Mouse (Mus musculus): Measurements from ENCODE around the gene Ghrhr.

Ghrhr gene

DNA sequence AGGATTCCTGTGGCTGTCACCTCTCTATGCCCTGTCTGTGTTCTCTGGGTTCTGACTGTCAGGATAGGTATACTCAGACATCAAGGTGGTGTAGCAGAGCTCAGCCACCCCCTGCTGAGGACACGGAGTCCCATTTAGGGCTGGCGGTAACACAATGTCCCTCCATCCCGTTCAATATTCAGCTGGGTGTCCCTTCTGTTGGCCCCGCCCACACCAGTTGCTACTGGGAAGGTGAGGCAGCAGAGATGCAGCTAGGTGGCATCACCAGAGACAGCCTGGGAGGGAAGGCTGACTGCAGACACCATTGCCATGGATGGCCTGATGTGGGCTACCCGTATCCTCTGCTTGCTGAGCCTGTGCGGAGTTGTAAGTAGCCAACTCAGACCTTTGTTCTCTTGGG is at the start of gene Ghrhr:
Gene Ghrhr, plus strand, starts transcription at position 220 of the 400 bp plus-strand sequence.
- DNase-seq: no peak

DNA sequence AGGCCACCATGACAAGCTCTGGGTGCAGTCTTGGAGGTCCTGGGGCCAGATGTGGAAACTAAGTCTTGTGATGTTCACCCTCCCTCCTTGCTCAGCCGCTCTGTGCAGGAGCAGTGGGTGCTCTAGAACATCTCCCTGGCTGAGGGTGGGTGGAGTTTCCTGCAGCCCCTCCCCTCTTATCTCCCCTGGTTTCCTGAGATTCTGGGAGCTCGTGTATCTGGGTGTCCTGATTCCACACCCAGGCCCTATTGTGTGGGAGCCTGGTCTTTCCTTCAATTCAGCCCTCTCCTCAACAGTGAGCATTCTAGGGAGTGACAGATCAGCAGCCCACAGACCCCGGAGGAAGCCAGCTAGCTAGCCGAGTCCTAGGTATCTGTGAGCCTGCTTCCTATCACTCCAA is 49.8 kb upstream of the Ghrhr start:
- no peak for DNase-seq

DNA sequence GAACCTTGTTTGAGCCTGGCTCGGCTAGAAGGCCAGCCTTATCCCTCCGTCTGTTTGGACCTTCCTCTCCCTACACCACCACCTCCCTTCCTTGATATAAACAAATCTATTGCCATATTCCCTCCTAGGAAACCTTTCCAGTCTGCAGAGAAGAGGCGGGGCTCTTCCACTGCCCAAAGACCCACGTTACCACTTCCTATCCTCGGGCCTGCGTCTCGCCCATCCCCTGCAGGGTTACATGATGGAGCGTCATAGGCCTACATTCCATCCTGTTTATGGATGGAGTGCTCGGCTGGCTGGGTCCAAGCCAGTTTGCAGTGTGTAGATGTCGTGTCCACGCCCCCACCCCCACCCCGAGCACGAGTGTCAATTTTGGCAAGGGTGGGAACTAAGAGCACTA is 48.8 kb upstream of the Ghrhr start:
- no peak for DNase-seq

DNA sequence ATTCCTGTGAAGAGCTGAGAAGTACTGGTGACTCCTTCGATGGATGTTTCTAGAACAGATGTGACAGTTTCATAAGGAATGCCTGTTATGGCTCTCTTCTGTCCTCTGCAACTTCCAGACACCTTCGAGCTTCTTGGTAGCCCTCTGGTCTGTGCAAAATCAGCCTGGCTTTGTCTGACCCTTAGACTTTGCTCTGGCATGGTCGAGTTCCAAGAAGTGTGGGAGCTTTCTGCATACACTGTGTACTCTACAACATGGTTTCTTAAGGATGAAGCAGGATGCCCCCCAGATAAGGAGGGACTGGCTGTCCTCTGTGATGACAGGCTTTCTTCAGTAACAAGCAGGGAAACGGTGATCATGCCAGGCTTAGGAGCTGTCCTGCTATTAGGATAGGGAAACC is 47.9 kb upstream of the Ghrhr start:
- DNase-seq: no peak

DNA sequence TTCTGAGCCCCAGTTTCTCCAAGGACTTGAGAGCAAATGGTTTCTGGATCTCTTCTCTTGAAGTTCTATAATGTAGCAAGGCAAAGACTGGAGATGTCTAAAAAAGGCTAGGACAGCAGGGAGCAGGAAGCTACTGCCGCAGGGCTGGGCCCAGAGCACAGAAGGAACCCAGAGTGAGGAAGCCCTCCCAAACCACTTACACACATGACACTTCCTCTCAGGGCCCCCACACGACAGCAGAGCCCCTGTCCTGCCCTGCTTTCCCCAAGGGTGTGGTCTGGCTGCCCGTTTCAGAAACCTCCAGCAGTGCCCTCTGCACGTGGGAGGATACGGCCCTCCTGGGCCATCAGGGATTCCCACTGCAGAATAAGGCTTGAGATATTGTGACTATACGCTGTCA is 44.8 kb upstream of the Ghrhr start:
- DNase-seq: no peak

DNA sequence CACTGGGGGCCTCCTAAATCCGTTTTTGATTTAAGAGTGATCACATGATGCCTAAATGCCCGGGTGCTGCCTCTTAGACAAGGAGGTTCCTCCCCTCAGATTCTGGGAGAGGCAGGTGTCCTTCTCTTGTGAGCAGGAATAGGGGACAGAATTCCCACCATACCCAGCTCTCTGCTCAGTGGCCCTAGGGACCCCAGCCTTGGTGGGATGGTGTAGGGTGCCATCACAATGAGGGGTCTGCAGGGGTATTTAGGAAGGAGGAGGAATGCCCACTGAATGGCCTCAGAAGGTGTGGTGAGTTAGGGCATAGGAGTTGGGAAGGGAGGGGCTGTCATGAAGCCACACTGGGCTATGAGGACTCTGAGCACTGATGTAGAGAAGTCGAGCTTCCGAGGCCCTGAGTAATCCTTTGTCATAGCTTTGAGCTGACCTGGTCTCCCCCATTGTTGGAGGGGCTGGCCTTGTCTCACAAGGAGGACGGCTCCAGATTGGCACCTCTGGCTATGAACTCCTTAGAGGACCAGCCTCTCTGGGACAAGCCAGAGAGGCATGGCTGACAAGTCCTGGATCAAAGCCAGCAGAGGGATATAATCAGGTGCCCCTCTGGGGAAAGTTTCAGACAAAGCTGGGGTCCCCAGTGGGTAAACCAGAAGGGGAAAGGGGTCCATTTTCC is 43.9 kb upstream of the Ghrhr start:
- DNase-seq: no peak

DNA sequence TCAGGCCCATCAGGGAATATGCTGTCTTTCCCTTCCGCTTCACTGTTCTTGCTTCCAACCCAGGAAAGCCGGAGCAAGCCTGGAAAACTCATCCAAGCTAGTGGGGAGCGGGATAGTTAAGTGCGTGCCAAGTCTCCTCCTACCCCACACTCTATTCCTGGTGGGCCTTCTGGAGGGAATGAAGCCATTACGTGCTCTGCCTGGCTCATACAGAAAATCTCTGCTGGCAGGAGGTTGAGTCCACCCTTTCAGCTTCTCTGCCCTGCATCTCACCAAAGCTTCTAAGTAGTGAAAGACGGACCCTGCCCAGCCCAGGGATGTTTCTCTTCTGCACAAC is 43.4 kb upstream of the Ghrhr start:
- DNase-seq: no peak

DNA sequence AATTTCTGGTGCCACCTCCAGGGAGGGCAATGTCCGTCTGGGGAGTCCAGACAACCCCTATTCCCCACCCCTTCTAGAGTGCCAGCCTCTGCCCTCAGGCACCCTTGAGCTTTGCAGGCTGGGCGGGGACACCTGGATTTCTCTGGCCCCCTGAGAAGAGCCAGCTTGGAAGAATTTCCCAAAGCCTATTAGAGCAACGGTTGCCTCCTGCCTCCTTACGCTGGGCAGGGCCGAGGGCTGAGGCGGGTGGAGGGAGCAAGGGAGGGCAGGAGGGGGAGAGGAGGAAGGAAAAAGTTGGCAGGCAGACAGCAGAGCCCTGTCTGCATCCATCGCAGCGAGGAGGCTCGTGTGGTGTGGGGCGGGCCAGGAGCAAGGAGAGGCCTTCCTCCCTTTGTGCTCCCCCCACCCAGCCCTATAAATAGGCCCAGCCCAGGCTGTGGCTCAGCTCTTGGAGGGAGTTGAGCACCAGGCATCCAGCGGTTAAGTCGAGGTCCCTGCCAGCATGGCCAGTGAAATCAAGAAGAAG is 40.0 kb upstream of the Ghrhr start, which contains the start of gene Aqp1:
Gene Aqp1, plus strand, starts transcription at position 444 of the 526 bp plus-strand sequence.
- DNase-seq: no peak

DNA sequence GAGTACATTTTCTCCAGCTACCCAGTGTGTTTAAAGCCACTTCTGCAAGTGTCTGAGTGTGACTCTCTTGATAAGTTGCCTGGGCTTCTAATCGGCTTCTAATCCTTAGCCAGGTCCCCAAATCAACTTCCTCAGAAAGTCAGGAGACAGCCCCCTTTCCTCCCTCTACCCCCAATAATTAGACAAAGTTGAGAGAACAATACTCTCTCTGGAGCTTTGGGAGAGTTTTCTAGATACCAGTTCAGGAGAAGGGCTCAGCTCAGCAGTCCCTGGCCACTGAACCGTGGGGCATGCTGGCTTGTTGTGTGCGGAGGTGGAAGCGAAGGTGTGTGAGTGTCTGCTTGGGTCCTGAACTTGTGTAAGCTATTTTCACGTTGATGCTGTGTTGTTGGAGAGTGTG is 38.9 kb upstream of the Ghrhr start:
- DNase-seq: no peak

DNA sequence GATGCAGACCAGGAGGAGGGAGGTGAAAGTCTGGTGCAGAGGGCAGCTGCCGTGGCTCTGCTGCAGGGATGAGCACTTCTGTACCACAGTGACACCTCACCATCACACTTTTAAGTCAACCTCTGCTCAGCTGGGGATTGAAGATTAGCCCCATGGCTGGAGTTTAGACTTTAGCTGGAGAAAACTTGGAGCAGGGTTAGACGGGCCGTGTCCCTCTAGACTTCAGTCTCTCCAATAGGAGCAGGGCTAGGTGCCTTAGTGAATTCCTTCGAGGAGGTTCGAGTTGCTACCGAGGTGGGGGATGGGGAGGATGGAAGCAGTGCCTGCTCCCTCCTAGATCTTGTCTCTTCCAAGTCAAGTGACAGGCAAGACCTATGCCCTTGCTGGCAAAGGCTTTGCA is 38.0 kb upstream of the Ghrhr start:
- DNase-seq: no peak

DNA sequence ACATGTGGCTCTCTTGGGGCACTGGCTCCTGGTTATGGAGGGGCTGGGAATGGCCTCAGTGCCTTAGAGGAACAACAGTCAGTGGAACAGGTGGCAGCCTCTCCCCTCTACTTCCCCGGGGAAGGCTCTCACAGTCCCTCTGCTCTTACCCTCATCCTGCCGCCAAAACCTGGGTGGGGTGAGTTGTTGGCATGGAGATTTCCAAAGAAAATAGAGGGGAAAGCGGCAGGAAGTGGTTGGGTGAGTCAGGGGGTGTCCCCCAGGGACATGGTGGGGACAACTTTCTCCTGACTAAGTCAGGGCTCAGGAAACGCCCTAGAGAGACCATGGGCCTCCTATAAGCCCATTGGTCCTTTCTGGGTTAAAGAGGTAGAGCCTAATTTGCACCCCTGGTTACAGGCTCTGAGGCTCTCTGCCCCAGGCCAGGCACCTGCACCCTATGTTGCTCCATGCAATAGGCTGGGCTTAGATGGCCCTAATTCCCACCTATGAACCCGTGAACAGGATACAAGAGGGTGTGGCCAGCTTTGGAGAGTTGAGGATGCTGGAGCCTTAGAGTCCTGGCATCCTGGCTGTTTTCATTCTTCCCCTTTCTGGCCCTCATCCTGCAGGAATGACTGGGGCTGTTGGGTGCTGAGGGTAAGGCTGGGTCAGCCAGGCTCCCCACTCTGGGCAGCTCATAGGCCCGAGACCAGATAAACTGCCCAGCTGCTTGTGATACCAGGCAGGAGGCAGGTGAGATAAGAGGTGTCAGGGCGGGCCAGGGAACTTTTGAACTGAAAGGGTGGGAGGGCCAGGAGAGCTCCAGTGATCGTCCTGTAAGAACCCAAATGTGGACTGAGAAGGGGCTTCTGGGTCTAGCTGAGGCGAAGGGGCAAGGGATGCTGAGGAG is 36.9 kb upstream of the Ghrhr start:
- no peak for DNase-seq

DNA sequence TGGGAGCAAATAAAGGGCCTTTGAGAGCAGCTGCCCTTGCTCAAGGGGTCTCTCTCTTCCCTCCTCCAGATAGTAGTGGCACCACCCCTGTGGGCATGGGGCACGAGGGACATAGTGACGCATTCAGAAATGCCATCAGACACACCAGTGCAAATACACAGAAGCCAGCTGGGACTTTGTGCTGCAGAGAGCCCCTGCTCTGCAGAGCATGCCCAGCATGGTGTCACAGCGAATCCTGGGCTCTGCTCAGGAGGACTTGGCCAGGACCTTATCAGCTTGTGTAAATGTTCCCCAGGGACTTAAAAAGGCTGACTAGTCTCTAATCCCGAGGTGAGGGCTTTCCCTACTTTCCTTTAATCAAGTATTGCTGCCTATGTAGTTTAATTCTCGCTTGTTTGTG is 34.4 kb upstream of the Ghrhr start:
- DNase-seq: no peak

DNA sequence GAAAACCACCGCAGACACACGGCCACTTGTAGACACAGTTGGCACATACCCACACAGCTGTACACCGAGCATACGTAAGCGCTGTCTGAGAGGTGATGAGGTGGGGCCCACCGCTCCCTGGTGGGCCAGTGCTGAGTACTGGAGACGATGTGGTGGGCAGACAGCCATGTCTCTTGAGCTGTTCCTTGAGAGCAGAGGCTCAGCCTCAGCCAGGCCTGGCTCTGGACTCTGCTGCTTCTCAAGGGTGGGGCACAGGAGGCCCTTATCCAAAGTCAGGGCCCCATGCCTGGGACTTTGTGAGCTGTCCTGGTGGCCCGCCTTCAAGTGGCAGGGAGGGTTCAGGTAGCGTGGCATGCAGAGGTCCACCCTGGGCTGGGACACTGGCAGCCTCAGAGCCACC is 33.8 kb upstream of the Ghrhr start:
- no peak for DNase-seq

DNA sequence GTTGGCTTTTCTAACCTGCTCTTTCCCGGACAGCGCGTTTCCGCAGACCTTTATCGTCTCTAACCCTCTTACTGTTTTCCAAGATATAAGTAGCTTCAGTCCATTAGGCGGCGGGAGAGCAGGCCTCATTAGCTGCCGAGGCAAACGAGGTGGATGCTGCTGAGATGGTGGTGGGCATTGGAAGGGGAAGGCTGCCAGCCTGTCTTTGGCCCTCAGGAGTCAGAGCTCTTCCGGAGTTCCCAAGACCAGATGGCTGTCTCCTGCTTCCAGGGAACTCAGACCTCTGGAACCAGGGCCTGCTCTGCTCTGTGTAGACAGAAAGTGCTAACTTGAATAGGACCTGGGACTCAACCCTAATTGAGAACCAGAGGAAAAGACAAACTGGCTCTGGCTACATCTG is 32.6 kb upstream of the Ghrhr start:
- DNase-seq: no peak

DNA sequence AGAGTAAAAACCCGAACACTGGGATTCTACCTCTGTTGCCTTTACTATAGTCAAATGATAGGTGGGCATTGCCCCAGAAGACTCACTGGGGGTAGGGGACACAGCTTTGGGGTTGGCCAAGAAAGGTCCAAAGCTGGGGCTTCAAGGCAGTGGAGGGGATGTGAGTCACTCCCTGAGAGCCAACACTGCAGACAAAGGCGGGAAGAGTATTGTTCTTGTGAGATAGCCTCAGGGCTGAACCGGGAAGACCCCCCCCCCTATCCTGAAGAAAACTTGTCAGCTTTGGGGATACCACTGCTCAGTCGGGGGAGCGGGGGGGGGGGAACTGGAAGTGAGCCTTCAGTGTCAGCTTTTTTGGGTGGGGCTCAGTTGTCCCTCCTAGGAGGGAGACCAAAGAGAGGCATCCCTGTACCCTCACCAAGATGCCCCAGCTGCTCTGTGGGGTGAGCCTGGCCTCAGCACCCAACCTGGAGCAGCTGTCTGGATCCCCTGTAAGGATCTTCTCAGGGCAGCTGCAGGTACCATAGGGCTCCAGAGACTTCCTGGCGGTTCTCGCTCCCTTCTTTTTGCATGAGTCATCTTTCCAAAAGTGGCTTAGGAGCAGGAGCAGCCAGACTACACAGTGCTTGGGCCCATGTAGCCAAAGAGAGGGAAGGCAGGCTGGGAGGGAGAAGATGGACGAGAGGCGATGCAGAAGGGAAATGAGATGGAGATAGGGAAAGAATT is 31.6 kb upstream of the Ghrhr start:
- no peak for DNase-seq

DNA sequence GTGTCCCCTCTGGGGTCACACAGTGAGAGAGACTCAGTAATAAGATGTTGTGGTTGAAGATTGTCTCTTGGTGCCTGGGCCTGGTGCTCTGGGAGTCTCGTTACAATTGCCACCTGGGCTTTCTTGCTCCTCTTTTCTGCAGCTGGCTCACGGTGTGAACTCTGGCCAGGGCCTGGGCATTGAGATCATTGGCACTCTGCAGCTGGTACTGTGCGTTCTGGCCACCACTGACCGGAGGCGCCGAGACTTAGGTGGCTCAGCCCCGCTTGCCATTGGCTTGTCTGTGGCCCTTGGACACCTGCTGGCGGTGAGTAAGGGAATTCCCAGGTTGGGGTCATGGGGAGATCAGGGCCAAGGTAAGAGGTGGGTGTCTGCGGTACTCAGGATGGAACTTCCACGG is 30.8 kb upstream of the Ghrhr start:
- no peak for DNase-seq

DNA sequence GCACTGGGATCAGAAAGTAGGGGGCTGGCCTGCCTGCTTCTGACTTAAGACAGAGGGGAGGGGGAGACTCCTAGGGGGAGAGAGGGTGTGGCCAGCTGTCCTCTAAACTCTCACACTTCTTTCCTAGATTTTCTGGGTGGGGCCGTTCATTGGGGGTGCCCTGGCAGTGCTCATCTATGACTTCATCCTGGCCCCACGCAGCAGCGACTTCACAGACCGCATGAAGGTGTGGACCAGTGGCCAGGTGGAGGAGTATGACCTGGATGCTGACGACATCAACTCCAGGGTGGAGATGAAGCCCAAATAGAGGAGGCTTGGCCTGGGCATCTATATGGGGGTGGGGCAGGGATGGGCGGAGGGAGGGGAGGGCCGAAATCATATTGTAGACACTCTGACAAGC is 29.6 kb upstream of the Ghrhr start:
- no peak for DNase-seq

DNA sequence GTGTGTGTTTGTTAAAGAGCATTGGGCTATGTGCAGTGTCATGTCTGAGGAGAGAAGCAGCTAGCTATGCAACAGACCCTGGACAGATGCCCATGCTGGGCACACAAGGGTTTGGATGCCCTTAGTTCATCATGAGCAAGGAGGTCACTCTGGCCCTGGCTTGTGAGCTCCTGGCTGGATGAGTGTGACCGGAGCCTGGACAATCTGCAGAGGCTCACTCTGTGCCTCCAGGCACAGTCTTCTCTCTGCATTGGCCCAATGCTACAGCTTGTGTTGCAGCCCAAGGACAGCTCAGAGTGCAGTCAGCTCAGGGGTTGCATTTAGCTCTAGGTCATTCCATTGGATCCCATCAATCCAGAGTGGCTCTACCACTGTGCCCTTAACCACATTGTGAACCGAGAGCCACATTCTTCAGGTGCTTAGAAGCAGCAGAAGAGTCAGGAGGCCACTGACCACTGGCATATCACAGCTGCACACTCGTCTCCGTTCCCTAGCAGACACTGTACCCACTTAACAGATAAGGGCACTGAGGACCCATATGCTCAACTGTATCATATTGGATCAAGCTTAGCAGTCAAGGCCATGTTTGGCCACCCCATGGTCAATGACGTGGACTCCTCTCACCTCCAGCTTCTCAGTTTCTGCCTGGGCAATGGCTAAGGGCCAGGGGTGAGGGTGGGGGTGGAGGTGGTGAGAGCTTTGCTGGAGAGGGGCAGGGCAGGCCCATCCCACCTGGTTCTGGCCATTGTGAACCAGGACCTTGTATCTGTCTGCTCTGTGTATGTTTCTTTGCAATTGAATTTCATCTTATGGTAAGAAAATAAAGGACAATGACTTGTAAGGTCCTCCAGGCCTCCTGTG is 28.2 kb upstream of the Ghrhr start:
- no peak for DNase-seq

DNA sequence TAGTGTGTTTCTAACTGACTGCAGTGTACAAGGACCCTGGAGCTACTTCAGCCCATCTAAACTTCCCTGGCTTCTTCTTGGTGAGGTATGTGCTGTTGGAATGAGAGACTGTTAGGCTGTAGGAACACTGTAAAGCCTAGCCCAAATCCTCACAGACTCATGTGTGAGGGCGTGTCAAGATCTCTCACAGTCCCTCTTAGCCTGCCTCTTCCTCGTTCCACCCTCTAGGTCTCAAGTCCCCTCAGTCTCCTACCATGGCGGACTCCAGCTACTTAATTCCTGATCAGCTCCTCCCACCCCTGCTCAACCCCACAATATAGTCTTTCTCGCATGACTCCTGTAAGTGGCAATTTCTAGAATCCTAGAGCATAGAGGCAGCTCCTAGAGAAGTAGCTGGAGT is 26.9 kb upstream of the Ghrhr start:
- DNase-seq: no peak

DNA sequence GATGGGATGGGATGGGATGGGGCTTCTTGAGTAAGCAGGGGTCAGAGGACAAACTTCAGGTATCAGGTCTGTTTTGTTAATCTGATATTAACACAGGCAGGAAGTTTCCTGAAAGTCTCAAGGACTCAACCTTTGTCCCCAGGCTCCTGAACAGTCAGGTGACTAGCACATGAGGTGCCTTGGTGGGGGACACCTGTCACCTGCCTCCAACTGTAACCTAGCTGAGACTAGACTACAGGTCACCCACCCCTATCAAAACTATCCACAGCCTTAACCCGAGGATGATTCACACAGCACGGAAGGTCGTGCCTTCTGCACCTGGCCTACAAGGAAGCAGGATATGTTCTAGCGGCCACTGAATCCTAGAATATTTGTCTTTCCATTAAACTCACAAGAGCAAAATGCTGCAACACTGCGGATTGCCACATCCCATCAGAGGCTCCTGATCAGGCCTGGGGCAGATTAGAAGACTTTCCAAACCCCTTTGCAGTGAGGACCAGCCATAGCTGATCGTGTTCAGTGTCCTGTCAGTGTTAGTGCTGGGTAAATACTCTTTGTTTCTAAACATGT is 25.6 kb upstream of the Ghrhr start:
- no peak for DNase-seq

DNA sequence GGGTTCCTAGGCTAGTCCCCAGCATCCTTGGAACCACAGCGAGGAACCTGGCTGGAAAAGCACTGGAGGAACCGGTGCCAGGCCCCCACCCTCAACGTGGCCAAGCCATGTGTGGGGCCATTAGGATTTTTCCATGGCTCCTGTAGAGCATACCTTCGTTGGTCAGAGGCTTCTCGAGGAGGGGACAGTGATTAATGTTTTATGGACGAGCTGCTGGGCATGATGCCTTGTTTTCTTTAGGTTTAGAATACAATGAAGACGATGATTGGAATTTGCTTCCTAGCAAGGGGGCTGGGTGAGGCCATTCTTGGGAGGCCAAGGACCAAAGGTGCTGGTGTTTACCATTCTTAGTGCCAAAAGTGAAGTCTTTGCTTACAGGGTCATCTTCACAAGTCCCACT is 24.4 kb upstream of the Ghrhr start:
- no peak for DNase-seq

DNA sequence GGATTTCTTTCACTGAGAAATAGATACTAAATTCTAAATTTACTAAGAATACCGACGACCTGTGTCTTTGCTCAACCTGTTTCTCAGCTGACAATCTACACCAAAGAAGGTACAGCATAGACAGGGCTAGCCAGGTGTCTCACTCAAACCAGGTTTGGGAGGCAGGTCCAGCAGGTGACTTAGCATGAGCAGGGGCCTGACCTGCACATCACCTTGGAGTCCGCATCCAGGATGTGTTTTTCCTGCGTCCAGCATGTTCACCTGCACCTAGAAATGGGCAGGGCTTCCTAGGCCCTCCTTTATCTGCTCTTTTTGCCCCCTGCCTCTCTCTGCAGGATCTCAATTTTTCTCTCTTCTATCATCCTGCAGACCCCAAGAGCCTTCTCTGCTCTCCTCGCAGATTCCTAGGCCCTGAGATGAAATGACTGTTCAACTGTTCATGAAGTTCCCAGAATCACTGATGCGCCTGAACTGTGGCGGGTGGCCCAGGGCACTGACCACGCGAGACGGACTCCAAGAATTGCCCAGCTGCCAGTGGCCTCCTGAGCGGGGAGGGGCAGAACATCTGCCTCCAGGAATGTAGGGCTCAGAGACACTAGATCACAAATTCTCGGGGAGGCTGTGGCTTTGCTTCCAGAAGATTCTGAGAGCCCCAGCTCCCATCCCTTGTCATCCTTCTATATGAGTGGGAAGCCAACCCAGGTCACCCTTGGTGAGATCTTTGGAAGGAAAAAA is 22.2 kb upstream of the Ghrhr start:
- DNase-seq: no peak
